Mouse (Mus musculus): ENCODE measurements around the gene Nupr1. TPM values are rescaled to one million over a fixed set of nuclear protein-coding genes. Genes with fewer than 3 reads are reported as not detected.

Nupr1 gene
- polyA plus RNA-seq, 1 experiment from 2014 or later: 14.2 TPM

DNA sequence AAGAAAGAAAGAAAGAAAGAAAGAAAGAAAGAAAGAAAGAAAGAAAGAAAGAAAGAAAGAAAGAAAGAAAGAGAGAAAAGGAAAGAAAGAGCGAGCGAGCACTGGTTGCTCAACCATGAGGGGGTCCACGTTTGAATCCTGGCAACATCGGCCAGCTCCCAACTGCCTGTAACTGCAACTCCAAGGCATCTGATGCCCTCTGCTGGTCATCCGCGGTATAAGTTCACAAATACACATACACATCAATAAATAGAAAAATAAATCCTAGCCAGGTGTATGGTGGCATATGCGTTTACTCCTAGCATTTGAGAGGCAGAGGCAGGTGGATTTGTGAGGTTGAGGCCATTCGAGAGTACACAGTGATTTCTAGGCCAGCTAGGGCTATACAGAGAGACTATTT lies 53.7 kb downstream of the Nupr1 start:
- no peaks in the 10 kb centered on the region for H3K9me3 ChIP-seq (replicated peaks)
- no peak overlapping the region for H3K4me2 ChIP-seq
- H3K9ac ChIP-seq: no peak overlapping the region
- no peaks in the 10 kb centered on the region for H3K27me3 ChIP-seq
- H3K4me1 ChIP-seq (replicated peaks): peaks cover 4% of the 10 kb centered on the region; the same call in 1 of the 2 replicates
- no peak for ATAC-seq (replicated peaks; ENCODE audit: insufficient number of reproducible peaks, insufficient read depth, low FRiP score, low read depth)
- WGBS: 55% methylated on average over 8 of the region's 8 CpGs
- H3K36me3 ChIP-seq: peaks cover 13% of the 10 kb centered on the region; the same call in 1 of the 2 replicates
- H3K4me3 ChIP-seq: no peak overlapping the region
- H3K27ac ChIP-seq: no peak overlapping the region

Small RNA genes lying within 50 kb of the gene (microRNA-seq; reads per million reads assigned to microRNA genes)
- gene Mir7059: 0.84 reads per million

Other genes starting within 250 kb of the Nupr1 start
- gene Nfatc2ip, start 234.1 kb downstream of the Nupr1 start, polyA plus RNA-seq (2015; fragmentation: Nextera tagmentation; extraction: Ambion mirVana): 1.4 and 2.6 TPM in 2 replicates
- gene Cd19, start 216.0 kb downstream of the Nupr1 start, polyA plus RNA-seq (2015; fragmentation: Nextera tagmentation; extraction: Ambion mirVana): 0.09 TPM in 1 of 2 replicates, not detected in the other
- 16.3 and 22.8 TPM in 2 replicates for gene Rabep2, start 202.1 kb downstream of the Nupr1 start, polyA plus RNA-seq (2015; fragmentation: Nextera tagmentation; extraction: Ambion mirVana)
- gene Atp2a1, start 167.8 kb downstream of the Nupr1 start, polyA plus RNA-seq (2015; fragmentation: Nextera tagmentation; extraction: Ambion mirVana): 0.72 and 1.8 TPM in 2 replicates
- 37.1 and 45.2 TPM in 2 replicates for gene Sh2b1, start 155.4 kb downstream of the Nupr1 start, polyA plus RNA-seq (2015; fragmentation: Nextera tagmentation; extraction: Ambion mirVana)
- 170 and 182 TPM in 2 replicates for gene Tufm, start 143.5 kb downstream of the Nupr1 start, polyA plus RNA-seq (2015; fragmentation: Nextera tagmentation; extraction: Ambion mirVana)
- 31.0 and 42.0 TPM in 2 replicates for gene Atxn2l, start 127.4 kb downstream of the Nupr1 start, polyA plus RNA-seq (2015; fragmentation: Nextera tagmentation; extraction: Ambion mirVana)
- 114 and 119 TPM in 2 replicates for gene Eif3c, start 64.5 kb downstream of the Nupr1 start, polyA plus RNA-seq (2015; fragmentation: Nextera tagmentation; extraction: Ambion mirVana)
- 0.34 and 0.81 TPM in 2 replicates for gene Apobr, start 45.9 kb downstream of the Nupr1 start, polyA plus RNA-seq (2015; fragmentation: Nextera tagmentation; extraction: Ambion mirVana)
- gene Cln3, start 45.0 kb downstream of the Nupr1 start, polyA plus RNA-seq (2015; fragmentation: Nextera tagmentation; extraction: Ambion mirVana): 17.6 and 20.7 TPM in 2 replicates
- 0.13 and 0.23 TPM in 2 replicates for gene Il27, start 35.9 kb downstream of the Nupr1 start, polyA plus RNA-seq (2015; fragmentation: Nextera tagmentation; extraction: Ambion mirVana)
- 21.0 and 33.5 TPM in 2 replicates for gene Sgf29, start 18.4 kb upstream of the Nupr1 start, polyA plus RNA-seq (2015; fragmentation: Nextera tagmentation; extraction: Ambion mirVana)
- gene Sult1a1, start 45.6 kb upstream of the Nupr1 start, polyA plus RNA-seq (2015; fragmentation: Nextera tagmentation; extraction: Ambion mirVana): 13.0 and 14.2 TPM in 2 replicates
- gene Bola2, start 64.5 kb upstream of the Nupr1 start, polyA plus RNA-seq (2015; fragmentation: Nextera tagmentation; extraction: Ambion mirVana): 87.6 and 98.0 TPM in 2 replicates
- gene Slx1b, start 64.9 kb upstream of the Nupr1 start, polyA plus RNA-seq (2015; fragmentation: Nextera tagmentation; extraction: Ambion mirVana): 6.7 and 7.7 TPM in 2 replicates
- gene Coro1a, start 76.9 kb upstream of the Nupr1 start, polyA plus RNA-seq (2015; fragmentation: Nextera tagmentation; extraction: Ambion mirVana): 13.5 and 71.8 TPM in 2 replicates
- 51.0 and 66.8 TPM in 2 replicates for gene Mapk3, start 128.7 kb upstream of the Nupr1 start, polyA plus RNA-seq (2015; fragmentation: Nextera tagmentation; extraction: Ambion mirVana)
- 1.2 and 1.3 TPM in 2 replicates for gene Gdpd3, start 135.5 kb upstream of the Nupr1 start, polyA plus RNA-seq (2015; fragmentation: Nextera tagmentation; extraction: Ambion mirVana)
- gene Ypel3, start 146.1 kb upstream of the Nupr1 start, polyA plus RNA-seq (2015; fragmentation: Nextera tagmentation; extraction: Ambion mirVana): 78.1 and 90.5 TPM in 2 replicates
- 0.34 and 0.41 TPM in 2 replicates for gene Tbx6, start 150.6 kb upstream of the Nupr1 start, polyA plus RNA-seq (2015; fragmentation: Nextera tagmentation; extraction: Ambion mirVana)
- gene Ppp4c, start 161.6 kb upstream of the Nupr1 start, polyA plus RNA-seq (2015; fragmentation: Nextera tagmentation; extraction: Ambion mirVana): 120 and 149 TPM in 2 replicates
- 0.69 and 1.3 TPM in 2 replicates for gene Fam57b, start 166.8 kb upstream of the Nupr1 start, polyA plus RNA-seq (2015; fragmentation: Nextera tagmentation; extraction: Ambion mirVana)
- not detected in 2 replicates for gene 4930451I11Rik, start 200.8 kb upstream of the Nupr1 start, polyA plus RNA-seq (2015; fragmentation: Nextera tagmentation; extraction: Ambion mirVana)
- gene Doc2a, start 216.6 kb upstream of the Nupr1 start, polyA plus RNA-seq (2015; fragmentation: Nextera tagmentation; extraction: Ambion mirVana): 0.53 TPM in 1 of 2 replicates, not detected in the other
- gene Hirip3, start 231.1 kb upstream of the Nupr1 start, polyA plus RNA-seq (2015; fragmentation: Nextera tagmentation; extraction: Ambion mirVana): 14.3 and 24.2 TPM in 2 replicates
- 50.4 and 56.9 TPM in 2 replicates for gene Ino80e, start 231.5 kb upstream of the Nupr1 start, polyA plus RNA-seq (2015; fragmentation: Nextera tagmentation; extraction: Ambion mirVana)